Mouse (Mus musculus): ENCODE measurements around the gene Vwa5b2. TPM values are rescaled to one million over a fixed set of nuclear protein-coding genes. Genes with fewer than 3 reads are reported as not detected.
A peak's percentile ranks its signal among the peaks of the same experiment; 100 is the strongest.

The Vwa5b2 gene
- polyA plus RNA-seq, 1 experiment from 2014 or later, result 40.4 TPM

GRCm38 (mm10) chr16:20620751-20621190 lies 31.5 kb downstream of the Vwa5b2 start:
- peak overlapping the region; percentile 78 for H3K4me3 ChIP-seq (ENCODE audit: low read depth, low read length)
- H3K9ac ChIP-seq (replicated peaks; ENCODE audit: low read depth, low read length), result peak overlapping the region; percentile 78
- peaks cover 8% of the 10 kb centered on the region; the same call in 1 of the 2 replicates for H3K4me1 ChIP-seq (ENCODE audit: control insufficient read depth, insufficient read depth, low read length)
- peak overlapping the region; percentile 97 for H3K27ac ChIP-seq (ENCODE audit: low read depth, low read length)
- no peaks in the 10 kb centered on the region for H3K27me3 ChIP-seq (ENCODE audit: control insufficient read depth, insufficient read depth, low read length)
- WGBS, result 1% methylated on average over 32 of the region's 32 CpGs
- H3K4me2 ChIP-seq (ENCODE audit: low read depth, low read length), result peak overlapping the region; percentile 89
- no peaks in the 10 kb centered on the region for H3K9me3 ChIP-seq (ENCODE audit: control insufficient read depth, low read length)
- no peaks in the 10 kb centered on the region for H3K36me3 ChIP-seq (ENCODE audit: control insufficient read depth, insufficient read depth, low read length)
- peak; percentile 18; the same call in 1 of the 2 replicates for ATAC-seq (ENCODE audit: low read depth)

GRCm38 (mm10) chr16:20621191-20621990 lies 32.1 kb downstream of the Vwa5b2 start, which contains the start of gene Camk2n2:
Gene Camk2n2 (minus strand): TSS chr16:20621287.
- peak; percentile 44 for ATAC-seq (ENCODE audit: low read depth)
- Histone ChIP-seq H3K27me3 (ENCODE audit: control insufficient read depth, insufficient read depth, low read length) (no peaks in the 10 kb centered on the region), H3K4me2 (ENCODE audit: low read depth, low read length) (peak within 1 kb of the TSS; percentile 89), H3K4me3 (ENCODE audit: low read depth, low read length) (peak within 1 kb of the TSS; percentile 78), H3K36me3 (ENCODE audit: control insufficient read depth, insufficient read depth, low read length) (no peaks in the 10 kb centered on the region), H3K9me3 (ENCODE audit: control insufficient read depth, low read length) (no peaks in the 10 kb centered on the region), H3K9ac (replicated peaks; ENCODE audit: low read depth, low read length) (peak within 1 kb of the TSS; percentile 78), H3K4me1 (ENCODE audit: control insufficient read depth, insufficient read depth, low read length) (peaks cover 8% of the 10 kb centered on the region; the same call in 1 of the 2 replicates), H3K27ac (ENCODE audit: low read depth, low read length) (peak within 1 kb of the TSS; percentile 97)
- WGBS, result 1% methylated on average over 63 of the region's 92 CpGs

GRCm38 (mm10) chr16:20621991-20622685 lies 32.9 kb downstream of the Vwa5b2 start:
- Histone ChIP-seq H3K4me3 (ENCODE audit: low read depth, low read length) (peak overlapping the region; percentile 78), H3K36me3 (ENCODE audit: control insufficient read depth, insufficient read depth, low read length) (no peaks in the 10 kb centered on the region), H3K9ac (replicated peaks; ENCODE audit: low read depth, low read length) (peak overlapping the region; percentile 78), H3K4me2 (ENCODE audit: low read depth, low read length) (peak overlapping the region; percentile 89), H3K9me3 (ENCODE audit: control insufficient read depth, low read length) (no peaks in the 10 kb centered on the region), H3K27ac (ENCODE audit: low read depth, low read length) (peak overlapping the region; percentile 97), H3K27me3 (ENCODE audit: control insufficient read depth, insufficient read depth, low read length) (no peaks in the 10 kb centered on the region), H3K4me1 (ENCODE audit: control insufficient read depth, insufficient read depth, low read length) (peaks cover 8% of the 10 kb centered on the region; the same call in 1 of the 2 replicates)
- peak; percentile 68 for ATAC-seq (ENCODE audit: low read depth)
- 0% methylated on average over 35 of the region's 37 CpGs for WGBS

- no peaks in the 10 kb centered on the region for H3K36me3 ChIP-seq (ENCODE audit: control insufficient read depth, insufficient read depth, low read length)
- ATAC-seq (ENCODE audit: low read depth), result no peak
- H3K27me3 ChIP-seq (ENCODE audit: control insufficient read depth, insufficient read depth, low read length), result no peaks in the 10 kb centered on the region
- no peak overlapping the region; the same call in 1 of the 2 replicates for H3K27ac ChIP-seq (ENCODE audit: low read depth, low read length)
- 47% methylated on average over 2 of the region's 2 CpGs for WGBS
- H3K9me3 ChIP-seq (ENCODE audit: control insufficient read depth, low read length), result no peaks in the 10 kb centered on the region
- H3K9ac ChIP-seq (replicated peaks; ENCODE audit: low read depth, low read length), result peak overlapping the region; percentile 78; the same call in 1 of the 2 replicates
- peaks cover 8% of the 10 kb centered on the region; the same call in 1 of the 2 replicates for H3K4me1 ChIP-seq (ENCODE audit: control insufficient read depth, insufficient read depth, low read length)
- no peak overlapping the region for H3K4me3 ChIP-seq (ENCODE audit: low read depth, low read length)
- peak overlapping the region; percentile 89; the same call in 1 of the 2 replicates for H3K4me2 ChIP-seq (ENCODE audit: low read depth, low read length)
These were observed 33.9 kb downstream of the Vwa5b2 start for GRCm38 (mm10) chr16:20623211-20623610.

DNA sequence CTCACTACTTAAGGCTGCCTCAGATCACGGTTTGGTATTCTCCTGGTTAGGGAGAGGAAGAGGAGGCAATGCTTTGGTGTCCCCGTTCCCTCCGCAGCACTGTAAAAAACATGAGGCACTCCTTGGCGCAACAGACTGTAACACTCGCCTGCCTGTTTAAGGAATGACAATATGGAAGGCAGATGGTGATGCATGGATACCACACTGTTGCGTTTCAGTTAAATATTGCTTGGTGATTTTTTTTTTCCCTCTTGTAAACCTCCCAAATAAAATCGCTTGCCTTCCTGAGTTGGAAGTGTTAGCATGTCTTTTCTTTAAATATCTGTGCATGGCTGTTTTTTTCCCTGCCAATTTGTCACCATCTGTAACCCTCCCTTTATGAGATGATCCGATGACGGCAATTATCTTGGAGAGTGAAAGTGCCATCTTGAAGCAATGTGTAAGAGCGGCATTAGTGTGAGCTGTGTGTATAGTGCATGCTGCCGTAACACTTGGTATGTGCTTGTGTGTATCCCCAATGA lies 39.7 kb downstream of the Vwa5b2 start:
- Histone ChIP-seq H3K9me3 (ENCODE audit: control insufficient read depth, low read length) (no peaks in the 10 kb centered on the region), H3K27ac (ENCODE audit: low read depth, low read length) (no peak overlapping the region), H3K9ac (replicated peaks; ENCODE audit: low read depth, low read length) (no peak overlapping the region), H3K4me2 (ENCODE audit: low read depth, low read length) (peak overlapping the region; percentile 95), H3K27me3 (ENCODE audit: control insufficient read depth, insufficient read depth, low read length) (no peaks in the 10 kb centered on the region), H3K4me3 (ENCODE audit: low read depth, low read length) (peak overlapping the region; percentile 60), H3K36me3 (ENCODE audit: control insufficient read depth, insufficient read depth, low read length) (no peaks in the 10 kb centered on the region), H3K4me1 (ENCODE audit: control insufficient read depth, insufficient read depth, low read length) (no peaks in the 10 kb centered on the region)
- 42% methylated on average over 11 of the region's 11 CpGs for WGBS
- ATAC-seq (ENCODE audit: low read depth), result no peak

DNA sequence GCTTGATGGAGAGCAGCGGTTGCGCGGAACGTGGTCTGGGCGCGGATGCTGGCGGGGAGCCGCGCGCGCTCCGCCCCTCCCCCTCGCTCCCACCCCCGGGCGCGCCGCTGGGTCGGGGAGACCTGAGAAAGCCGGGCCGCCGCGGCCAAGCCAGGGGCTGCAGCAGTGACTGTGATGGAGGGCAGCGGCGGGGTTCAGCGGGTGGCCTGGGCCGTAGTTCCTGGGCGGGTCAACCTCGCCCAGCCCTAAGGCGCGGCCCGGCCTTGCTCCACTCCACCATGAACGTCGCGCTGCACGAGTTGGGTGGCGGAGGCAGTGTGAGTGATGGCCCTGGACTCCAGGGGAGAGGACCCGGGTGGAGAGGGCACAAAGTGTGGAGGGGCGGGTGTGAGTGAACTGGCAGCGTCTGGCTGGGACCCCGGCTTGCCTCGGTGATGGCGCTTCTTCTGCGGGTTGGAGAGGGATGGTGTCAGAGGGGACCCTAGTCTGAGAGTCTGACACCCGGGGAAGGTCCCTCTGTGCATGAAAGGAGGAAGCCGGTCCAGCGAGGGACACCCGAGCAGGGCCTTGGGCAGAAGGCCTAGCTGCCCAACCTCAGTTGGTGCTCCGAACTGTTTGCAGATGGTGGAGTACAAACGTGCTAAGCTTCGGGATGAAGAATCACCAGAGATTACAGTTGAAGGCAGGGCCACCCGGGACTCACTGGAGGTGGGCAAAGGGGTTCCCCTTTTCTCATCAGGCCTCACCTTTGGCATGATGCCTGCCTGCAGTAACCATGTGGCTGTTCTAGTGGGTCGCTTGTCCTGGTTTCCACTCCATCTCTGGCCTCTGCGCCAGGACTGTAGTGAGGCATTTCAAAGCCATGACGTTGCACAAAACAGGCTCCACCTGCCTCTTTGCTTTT lies 40.7 kb downstream of the Vwa5b2 start, which contains the start of gene Ece2:
Gene Ece2, plus strand, starts transcription at position 98 of the 904 bp plus-strand sequence.
- Histone ChIP-seq H3K36me3 (ENCODE audit: control insufficient read depth, insufficient read depth, low read length) (no peaks in the 10 kb centered on the region), H3K9ac (replicated peaks; ENCODE audit: low read depth, low read length) (peak within 1 kb of the TSS; percentile 76), H3K27ac (ENCODE audit: low read depth, low read length) (peak within 1 kb of the TSS; percentile 62), H3K4me1 (ENCODE audit: control insufficient read depth, insufficient read depth, low read length) (no peaks in the 10 kb centered on the region), H3K27me3 (ENCODE audit: control insufficient read depth, insufficient read depth, low read length) (no peaks in the 10 kb centered on the region), H3K4me2 (ENCODE audit: low read depth, low read length) (peak within 1 kb of the TSS; percentile 95), H3K4me3 (ENCODE audit: low read depth, low read length) (peak within 1 kb of the TSS; percentile 60), H3K9me3 (ENCODE audit: control insufficient read depth, low read length) (no peaks in the 10 kb centered on the region)
- 7% methylated on average over 48 of the region's 54 CpGs for WGBS
- peak; percentile 76 for ATAC-seq (ENCODE audit: low read depth)

GRCm38 (mm10) chr16:20637410-20637809 lies 48.1 kb downstream of the Vwa5b2 start:
- no peak for ATAC-seq (ENCODE audit: low read depth)
- Histone ChIP-seq H3K9ac (replicated peaks; ENCODE audit: low read depth, low read length) (no peak overlapping the region), H3K4me1 (ENCODE audit: control insufficient read depth, insufficient read depth, low read length) (no peaks in the 10 kb centered on the region), H3K4me3 (ENCODE audit: low read depth, low read length) (no peak overlapping the region), H3K4me2 (ENCODE audit: low read depth, low read length) (no peak overlapping the region), H3K36me3 (ENCODE audit: control insufficient read depth, insufficient read depth, low read length) (no peaks in the 10 kb centered on the region), H3K27me3 (ENCODE audit: control insufficient read depth, insufficient read depth, low read length) (no peaks in the 10 kb centered on the region), H3K9me3 (ENCODE audit: control insufficient read depth, low read length) (no peaks in the 10 kb centered on the region), H3K27ac (ENCODE audit: low read depth, low read length) (no peak overlapping the region)
- WGBS, result 80% methylated on average over 8 of the region's 8 CpGs

- 52% methylated on average over 8 of the region's 8 CpGs for WGBS
- peak; percentile 75 for ATAC-seq (ENCODE audit: low read depth)
- peak overlapping the region; percentile 30; the same call in 1 of the 2 replicates for H3K27ac ChIP-seq (ENCODE audit: low read depth, low read length)
- H3K36me3 ChIP-seq (ENCODE audit: control insufficient read depth, insufficient read depth, low read length), result no peaks in the 10 kb centered on the region
- H3K9ac ChIP-seq (replicated peaks; ENCODE audit: low read depth, low read length), result no peak overlapping the region
- no peaks in the 10 kb centered on the region for H3K27me3 ChIP-seq (ENCODE audit: control insufficient read depth, insufficient read depth, low read length)
- H3K9me3 ChIP-seq (ENCODE audit: control insufficient read depth, low read length), result no peaks in the 10 kb centered on the region
- no peak overlapping the region for H3K4me2 ChIP-seq (ENCODE audit: low read depth, low read length)
- no peak overlapping the region for H3K4me3 ChIP-seq (ENCODE audit: low read depth, low read length)
- H3K4me1 ChIP-seq (ENCODE audit: control insufficient read depth, insufficient read depth, low read length), result no peaks in the 10 kb centered on the region
These were observed 49.1 kb downstream of the Vwa5b2 start for GRCm38 (mm10) chr16:20638367-20638766.

All from neural tube, embryonic 14.5 days (tissue).